Mouse (Mus musculus) hindbrain, embryonic 10.5 days (tissue): ENCODE measurements around the gene Fam111a. TPM values are rescaled to one million over a fixed set of nuclear protein-coding genes. Genes with fewer than 3 reads are reported as not detected.
"Not testable (repeated sequence)": the region's sequence is repeated elsewhere in the genome, so short reads cannot be mapped to it uniquely, and the experiment has no call there.

Experiments
- DNase-seq: peaks from one replicate; pipeline ENCODE4 v3.0.0-alpha.2; 2017; ENCODE audit warnings: low spot score
- H3K27ac ChIP-seq: fragments of 300-500 bp; sonication (generic); 2 replicates; pipeline ENCODE4 v1.5.1; 2016; ENCODE audit warnings: mild to moderate bottlenecking, moderate library complexity
- H3K27me3 ChIP-seq: fragments of 300-500 bp; sonication (generic); 2 replicates; pipeline ENCODE4 v1.6.1; 2016; ENCODE audit warnings: mild to moderate bottlenecking; ENCODE audit not compliant: poor library complexity, insufficient read depth, severe bottlenecking
- H3K36me3 ChIP-seq: fragments of 300-500 bp; sonication (generic); 2 replicates; pipeline ENCODE4 v1.6.1; 2016; ENCODE audit warnings: mild to moderate bottlenecking, moderate library complexity
- H3K4me1 ChIP-seq: fragments of 300-500 bp; sonication (generic); replicated peaks from 2 replicates; pipeline ENCODE4 v1.6.1; 2016; ENCODE audit warnings: mild to moderate bottlenecking
- H3K4me3 ChIP-seq: fragments of 300-500 bp; sonication (generic); 2 replicates; pipeline ENCODE4 v1.5.1; 2016; ENCODE audit warnings: mild to moderate bottlenecking, moderate library complexity
- H3K9me3 ChIP-seq: fragments of 300-500 bp; sonication (generic); 2 replicates; pipeline ENCODE4 v1.6.1; 2016; ENCODE audit warnings: mild to moderate bottlenecking, moderate library complexity
- WGBS: fragments of 180-500 bp; shearing (Covaris S2); methylation state at CpG from one replicate; pipeline ENCODE4 v1.1.7; 2016; 5-methylcytosine and 5-hydroxymethylcytosine counted together
- polyA plus RNA-seq: library from polyadenylated mRNA; unstranded; fragments of >200 nt; fragmentation: Nextera tagmentation; extraction: Ambion mirVana; gene quantifications from 2 replicates; pipeline ENCODE4 v1.2.1, GENCODE M21; 2016

Fam111a gene
- 15.3 and 20.2 TPM in 2 replicates for polyA plus RNA-seq

DNA sequence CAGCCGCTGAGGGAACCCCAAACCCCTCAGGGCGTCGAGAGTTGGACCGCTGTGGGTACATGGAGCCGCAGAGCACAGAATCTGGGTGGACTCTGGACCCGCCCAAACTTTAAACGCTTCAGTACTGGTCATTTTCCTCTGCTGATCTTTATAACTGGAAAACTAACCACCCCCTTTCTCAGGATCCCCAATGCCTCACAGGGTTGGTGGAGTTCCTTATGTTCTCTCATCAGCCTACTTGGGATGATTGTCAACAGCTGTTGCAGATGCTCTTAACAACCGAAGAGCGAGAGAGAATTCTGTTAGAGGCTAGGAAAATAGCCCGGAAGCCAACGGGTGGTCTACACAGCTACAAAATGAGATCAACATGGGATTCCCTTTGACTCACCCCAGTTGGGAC lies at the start of gene Fam111a:
TSS of gene Fam111a (plus strand) at position 301 of the 400 bp plus-strand sequence.
- H3K4me1 ChIP-seq, H3K36me3 ChIP-seq, H3K27me3 ChIP-seq, DNase-seq, H3K9me3 ChIP-seq, H3K4me3 ChIP-seq, H3K27ac ChIP-seq: not testable (repeated sequence)
- WGBS: 93% methylated on average over 11 of the region's 11 CpGs

DNA sequence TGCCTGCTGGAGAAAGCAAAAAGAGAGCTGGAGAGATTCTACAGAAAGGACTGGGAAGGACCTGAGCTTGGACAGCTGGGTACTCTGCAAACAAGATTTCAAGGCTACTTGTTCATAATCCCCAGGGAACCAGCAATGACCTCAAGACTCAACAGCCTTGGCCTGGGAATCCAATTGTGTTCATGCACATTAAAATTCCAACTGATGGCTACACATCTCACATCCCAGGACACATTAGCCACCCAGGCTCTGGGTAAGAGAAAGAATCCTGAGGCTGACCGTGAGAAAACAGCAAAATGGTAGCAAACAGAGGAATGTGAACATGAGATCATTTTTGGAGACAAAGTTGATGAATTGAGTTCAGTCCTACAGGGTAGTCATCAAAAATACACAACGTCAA lies 49.3 kb upstream of the Fam111a start:
- H3K27ac ChIP-seq: peak overlapping the region; percentile 100
- H3K36me3 ChIP-seq: peaks cover 49% of the 10 kb centered on the region
- DNase-seq: no peak
- H3K4me1 ChIP-seq: peaks cover 93% of the 10 kb centered on the region
- no peaks in the 10 kb centered on the region for H3K9me3 ChIP-seq
- WGBS: 66% methylated on average over 2 of the region's 2 CpGs
- no peaks in the 10 kb centered on the region for H3K27me3 ChIP-seq
- peak overlapping the region; percentile 90 for H3K4me3 ChIP-seq

DNA sequence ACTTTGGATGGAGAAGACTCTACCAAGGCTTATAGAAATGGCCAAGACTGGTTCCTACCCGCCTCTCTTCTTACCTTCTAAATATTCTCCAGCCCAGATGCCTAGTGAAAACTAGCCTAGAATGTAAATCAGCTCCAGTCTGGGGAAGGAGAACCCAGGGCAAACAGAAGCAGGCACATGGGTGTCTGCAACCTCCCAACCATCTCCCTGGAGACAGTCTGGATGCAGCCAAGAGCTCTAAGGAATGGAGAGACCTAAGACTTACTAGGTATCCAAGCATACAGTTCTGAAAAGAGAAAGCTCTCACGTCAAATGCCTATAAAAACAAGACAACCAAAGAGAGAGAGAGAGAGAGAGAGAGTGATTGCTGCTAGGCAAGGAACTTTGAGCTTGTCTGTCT lies 47.6 kb upstream of the Fam111a start:
- Histone ChIP-seq H3K27me3 (no peaks in the 10 kb centered on the region), H3K4me3 (peak overlapping the region; percentile 90), H3K36me3 (peaks cover 33% of the 10 kb centered on the region), H3K9me3 (no peaks in the 10 kb centered on the region), H3K4me1 (peaks cover 79% of the 10 kb centered on the region), H3K27ac (peak overlapping the region; percentile 100)
- no peak for DNase-seq
- WGBS: 50% methylated on average over 2 of the region's 2 CpGs

DNA sequence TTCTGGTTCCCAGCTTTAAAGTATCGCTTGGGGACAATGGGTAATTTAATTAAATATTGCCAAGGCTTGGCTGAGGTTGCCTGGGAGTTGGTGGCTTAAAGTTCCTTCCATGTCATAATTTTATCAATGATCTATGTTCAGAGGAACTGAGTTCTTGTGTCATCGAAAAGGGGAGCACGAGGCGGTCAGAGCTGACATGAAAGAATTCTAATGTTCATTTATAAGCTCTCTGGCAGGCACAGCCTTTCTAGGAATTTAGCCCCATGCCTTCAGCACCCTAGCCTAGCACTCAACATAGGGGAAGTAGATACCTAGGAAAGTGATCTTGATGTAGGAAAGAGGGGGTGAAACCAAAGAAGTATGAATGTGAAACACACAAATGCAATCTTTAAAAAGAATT lies 47.2 kb upstream of the Fam111a start:
- DNase-seq: no peak
- peaks cover 32% of the 10 kb centered on the region for H3K36me3 ChIP-seq
- no peaks in the 10 kb centered on the region for H3K9me3 ChIP-seq
- peak overlapping the region; percentile 90 for H3K4me3 ChIP-seq
- 72% methylated on average over 4 of the region's 4 CpGs for WGBS
- H3K27ac ChIP-seq: peak overlapping the region; percentile 100
- H3K4me1 ChIP-seq: peaks cover 75% of the 10 kb centered on the region
- no peaks in the 10 kb centered on the region for H3K27me3 ChIP-seq

DNA sequence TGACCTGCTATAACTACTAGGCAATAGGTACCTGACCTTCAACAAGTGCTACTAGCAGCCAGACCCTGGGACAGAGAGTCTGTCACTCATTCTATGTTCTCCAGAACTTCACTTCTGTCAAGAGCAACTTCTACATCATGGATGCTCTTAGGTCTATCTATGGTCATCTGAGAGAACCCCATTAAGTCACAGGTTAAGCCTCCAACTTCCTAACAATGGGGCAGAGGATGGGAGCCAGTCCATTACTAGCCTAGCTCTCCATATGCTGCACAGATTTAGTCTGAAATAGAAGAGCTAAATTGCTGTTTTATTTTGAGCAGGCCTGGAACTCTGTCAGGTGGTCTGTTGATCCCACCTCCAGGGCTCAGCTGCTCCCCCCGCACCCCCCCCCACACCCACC lies 46.6 kb upstream of the Fam111a start:
- Histone ChIP-seq H3K27me3 (no peaks in the 10 kb centered on the region), H3K4me1 (peaks cover 69% of the 10 kb centered on the region), H3K9me3 (no peaks in the 10 kb centered on the region), H3K27ac (peak overlapping the region; percentile 100), H3K4me3 (peak overlapping the region; percentile 90), H3K36me3 (peaks cover 32% of the 10 kb centered on the region)
- WGBS: 47% methylated on average over 1 of the region's 1 CpGs
- DNase-seq: no peak

DNA sequence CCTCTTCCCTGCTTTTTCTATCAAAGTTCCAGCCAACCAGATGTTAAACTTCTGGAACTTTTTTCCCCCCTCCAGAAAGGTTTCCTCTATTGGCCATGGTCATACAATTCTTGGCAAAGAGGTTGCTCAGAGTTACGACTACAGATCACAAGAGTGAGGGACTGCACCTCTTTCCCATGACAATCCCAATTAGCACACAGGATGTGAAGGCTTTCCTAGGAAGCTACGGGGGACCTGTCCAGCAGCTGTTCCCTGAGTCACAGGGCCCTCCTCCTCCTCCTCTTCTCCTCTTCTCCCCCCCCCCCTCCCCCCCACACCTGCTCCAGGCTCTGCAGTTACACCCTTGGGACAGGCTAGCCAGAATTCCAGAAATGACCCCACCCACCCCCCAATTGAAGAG lies 46.1 kb upstream of the Fam111a start:
- H3K27ac ChIP-seq: peak overlapping the region; percentile 100
- peaks cover 32% of the 10 kb centered on the region for H3K36me3 ChIP-seq
- H3K27me3 ChIP-seq: no peaks in the 10 kb centered on the region
- H3K4me3 ChIP-seq: peak overlapping the region; percentile 90
- WGBS: 9% methylated on average over 2 of the region's 2 CpGs
- no peaks in the 10 kb centered on the region for H3K9me3 ChIP-seq
- DNase-seq: peak; percentile 41
- peaks cover 64% of the 10 kb centered on the region for H3K4me1 ChIP-seq

DNA sequence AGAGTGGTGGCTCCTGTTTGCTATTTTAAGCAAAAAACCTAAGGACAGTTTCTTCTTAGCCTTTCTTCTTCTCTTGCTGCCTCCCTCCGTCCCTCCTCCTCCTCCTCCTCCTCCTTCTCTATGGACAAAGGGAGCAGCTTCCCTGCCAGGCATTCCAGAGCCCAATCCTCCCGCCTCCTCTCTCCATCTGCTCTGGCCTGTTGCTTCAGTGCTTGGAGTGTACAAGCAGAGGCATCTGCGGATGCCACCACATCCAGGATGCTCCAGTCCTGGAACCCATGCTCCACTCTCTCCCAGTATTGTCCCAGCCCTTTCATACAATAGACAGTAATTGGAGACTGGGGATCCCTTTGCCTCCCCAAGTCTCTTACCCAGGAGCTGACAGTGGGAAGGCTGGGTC lies 45.4 kb upstream of the Fam111a start:
- H3K36me3 ChIP-seq: peaks cover 32% of the 10 kb centered on the region
- peaks cover 57% of the 10 kb centered on the region for H3K4me1 ChIP-seq
- H3K27ac ChIP-seq: peak overlapping the region; percentile 100
- no peaks in the 10 kb centered on the region for H3K9me3 ChIP-seq
- WGBS: 0% methylated on average over 3 of the region's 3 CpGs
- H3K27me3 ChIP-seq: no peaks in the 10 kb centered on the region
- DNase-seq: peak; percentile 65
- H3K4me3 ChIP-seq: peak overlapping the region; percentile 90

DNA sequence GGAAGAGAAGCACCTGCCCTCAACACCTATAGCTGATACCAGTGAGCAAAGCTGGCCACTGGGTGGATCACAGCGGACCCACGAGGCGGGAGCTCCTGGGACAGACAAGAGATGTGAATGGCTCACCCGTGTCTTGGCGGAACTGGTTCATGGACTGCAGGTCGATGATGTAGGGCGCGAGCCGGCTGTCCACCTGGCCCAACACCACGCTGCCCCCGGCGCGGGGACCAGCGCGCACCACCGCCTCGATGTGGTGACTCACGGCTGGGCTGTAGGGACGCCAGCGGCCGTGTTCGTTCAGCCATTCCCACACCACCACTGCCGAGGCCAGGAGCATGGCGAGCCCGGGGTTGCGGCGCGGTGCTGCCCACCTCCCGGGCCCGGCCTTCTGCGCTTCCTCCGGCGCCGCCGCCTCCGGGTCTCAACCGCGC lies 44.6 kb upstream of the Fam111a start:
- Histone ChIP-seq H3K4me3 (peak overlapping the region; percentile 90), H3K9me3 (no peaks in the 10 kb centered on the region), H3K4me1 (peaks cover 49% of the 10 kb centered on the region), H3K27ac (peak overlapping the region; percentile 100), H3K36me3 (peaks cover 29% of the 10 kb centered on the region), H3K27me3 (no peaks in the 10 kb centered on the region)
- under 1% methylated on average over 38 of the region's 38 CpGs for WGBS
- peak; percentile 64 for DNase-seq

DNA sequence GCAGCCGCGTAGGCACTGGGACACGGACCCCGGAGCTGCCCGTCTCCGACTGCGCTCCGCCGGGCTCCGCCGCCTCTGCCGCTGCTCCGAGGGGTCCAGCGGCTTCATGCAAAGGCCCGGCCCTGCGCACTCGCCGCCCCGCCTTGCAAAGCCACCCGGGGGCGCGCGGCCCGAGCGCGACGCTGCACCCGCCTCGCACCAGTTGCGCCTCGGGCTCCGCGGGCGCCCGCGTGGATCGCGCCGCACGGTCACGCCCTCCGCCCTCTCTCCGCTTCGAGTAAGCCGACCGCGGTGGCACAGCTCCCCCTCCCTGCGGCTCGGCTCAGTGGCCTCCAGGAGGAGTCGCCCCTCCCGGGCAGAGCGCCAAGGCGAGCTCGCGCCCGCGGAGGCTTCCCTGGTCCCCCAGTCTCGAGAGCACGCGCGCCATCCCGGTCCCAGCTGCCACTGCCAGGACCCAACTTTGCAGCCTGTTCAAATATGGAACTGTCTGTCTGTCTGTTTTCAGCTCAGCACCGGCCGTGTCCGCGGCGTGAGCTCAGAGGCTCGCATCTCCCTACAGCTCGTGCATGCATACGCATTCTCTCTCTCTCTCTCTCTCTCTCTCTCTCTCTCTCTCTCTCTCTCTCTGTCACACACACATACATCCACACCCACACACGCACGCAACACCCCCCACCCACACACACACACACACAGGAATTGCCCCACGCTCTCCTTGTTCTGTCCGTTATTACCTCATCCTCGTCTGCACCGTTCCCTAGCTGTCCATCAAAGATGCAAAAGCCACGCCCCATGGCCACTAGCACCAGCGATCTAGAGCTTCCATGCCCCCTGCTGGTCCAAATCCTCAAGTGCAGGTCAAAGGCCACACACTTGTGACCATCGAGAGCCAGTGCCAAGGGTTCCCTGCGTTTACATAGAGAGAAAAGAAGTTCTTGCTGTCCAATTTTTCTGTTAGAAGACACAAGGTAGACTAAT lies 43.9 kb upstream of the Fam111a start, which contains the start of gene Dtx4:
TSS of gene Dtx4 (minus strand) at position 85 of the 978 bp plus-strand sequence.
- Histone ChIP-seq H3K36me3 (peaks cover 21% of the 10 kb centered on the region), H3K27ac (peak within 1 kb of the TSS; percentile 100), H3K9me3 (no peaks in the 10 kb centered on the region), H3K4me3 (peak within 1 kb of the TSS; percentile 90), H3K4me1 (peaks cover 42% of the 10 kb centered on the region), H3K27me3 (no peaks in the 10 kb centered on the region)
- under 1% methylated on average over 80 of the region's 80 CpGs for WGBS
- peak; percentile 95 for DNase-seq

DNA sequence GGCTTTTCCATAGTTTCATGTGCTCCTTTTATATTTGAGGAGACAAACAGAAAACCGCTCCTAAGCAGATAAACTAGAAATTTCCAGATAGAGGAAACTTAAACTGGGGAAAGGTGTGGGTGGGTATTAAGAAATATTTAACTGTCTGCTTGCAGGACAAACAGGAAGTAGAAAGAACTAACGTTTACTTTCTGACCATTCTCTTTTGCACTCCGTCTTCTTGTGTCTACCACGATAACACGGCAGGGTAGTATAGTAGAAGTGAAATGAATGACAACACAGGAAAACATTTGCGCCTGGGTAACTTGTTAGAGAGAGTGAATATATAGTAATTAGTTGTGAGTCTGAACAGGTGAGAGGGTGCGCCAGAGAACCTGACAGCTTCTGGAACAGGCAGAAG lies 42.8 kb upstream of the Fam111a start:
- Histone ChIP-seq H3K4me3 (no peak overlapping the region), H3K27ac (no peak overlapping the region), H3K4me1 (peaks cover 31% of the 10 kb centered on the region), H3K36me3 (peaks cover 10% of the 10 kb centered on the region), H3K27me3 (no peaks in the 10 kb centered on the region), H3K9me3 (no peaks in the 10 kb centered on the region)
- 91% methylated on average over 7 of the region's 7 CpGs for WGBS
- no peak for DNase-seq

DNA sequence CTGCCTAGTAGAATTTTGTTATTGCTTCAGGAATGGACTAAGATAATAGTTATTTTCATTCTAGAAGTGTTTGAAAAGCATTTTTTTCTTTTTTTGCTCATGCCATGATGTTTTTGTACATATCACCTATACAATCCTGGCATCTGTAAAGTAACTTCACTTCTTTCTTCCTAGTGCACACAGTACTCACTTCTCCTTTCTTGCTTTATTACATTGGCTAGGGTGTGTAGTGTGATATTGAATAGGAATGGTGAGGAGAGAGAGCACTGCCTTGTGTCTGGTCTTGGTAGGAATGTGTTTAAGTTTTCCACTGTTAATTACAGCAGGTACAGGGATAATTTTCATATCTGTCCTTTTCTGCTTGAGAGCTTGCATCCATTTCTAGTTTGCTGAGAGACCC lies 30.9 kb upstream of the Fam111a start:
- no peak for DNase-seq
- Histone ChIP-seq H3K27ac (no peak overlapping the region), H3K4me1 (no peaks in the 10 kb centered on the region), H3K9me3 (no peaks in the 10 kb centered on the region), H3K27me3 (no peaks in the 10 kb centered on the region), H3K4me3 (no peak overlapping the region), H3K36me3 (no peaks in the 10 kb centered on the region)

DNA sequence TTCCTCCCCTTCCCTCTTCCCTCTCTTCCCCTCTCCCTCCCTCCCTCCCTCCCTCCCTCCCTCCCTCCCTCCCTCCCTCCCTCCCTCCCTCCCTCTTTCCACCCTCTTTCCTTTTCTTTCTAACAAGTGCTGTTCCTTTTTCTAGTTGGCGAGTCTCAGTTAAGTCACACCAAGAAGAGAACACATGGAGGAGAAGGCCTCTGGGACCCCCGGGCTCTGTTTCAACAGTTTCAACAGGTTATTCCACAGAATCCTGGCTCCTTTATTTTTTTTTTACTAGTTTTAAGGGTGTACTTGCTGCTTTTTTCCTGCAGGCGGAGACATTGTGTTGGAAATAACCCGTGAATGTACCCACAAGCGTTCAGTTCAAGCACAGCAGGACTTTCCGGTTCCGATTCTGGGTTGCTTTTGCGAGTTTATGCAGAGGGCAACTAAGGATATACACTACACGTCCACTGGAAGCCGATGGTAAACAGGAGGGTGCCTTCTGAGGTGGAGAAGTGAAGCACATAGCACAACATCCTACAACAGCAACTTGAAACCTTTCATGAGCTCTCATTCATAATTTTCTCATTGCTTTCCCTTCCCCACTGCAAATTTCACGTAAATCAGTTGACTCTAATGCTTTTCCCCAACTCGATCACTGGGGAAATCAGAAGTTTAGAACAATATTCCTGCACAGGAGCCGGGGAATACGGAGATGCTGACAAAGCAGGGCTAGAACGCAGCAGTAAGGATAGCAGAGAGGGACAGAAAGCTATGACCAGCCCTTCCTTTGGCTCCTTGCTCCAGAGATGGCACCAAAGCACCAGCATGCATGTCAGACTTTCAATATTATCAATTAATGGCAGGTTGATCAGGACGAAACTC lies 27.6 kb upstream of the Fam111a start:
- Histone ChIP-seq H3K27ac (peak overlapping the region; percentile 87), H3K9me3 (no peaks in the 10 kb centered on the region), H3K4me3 (peak overlapping the region; percentile 59), H3K36me3 (no peaks in the 10 kb centered on the region), H3K27me3 (no peaks in the 10 kb centered on the region), H3K4me1 (no peaks in the 10 kb centered on the region)
- WGBS: 3% methylated on average over 16 of the region's 16 CpGs
- peak; percentile 64 for DNase-seq

DNA sequence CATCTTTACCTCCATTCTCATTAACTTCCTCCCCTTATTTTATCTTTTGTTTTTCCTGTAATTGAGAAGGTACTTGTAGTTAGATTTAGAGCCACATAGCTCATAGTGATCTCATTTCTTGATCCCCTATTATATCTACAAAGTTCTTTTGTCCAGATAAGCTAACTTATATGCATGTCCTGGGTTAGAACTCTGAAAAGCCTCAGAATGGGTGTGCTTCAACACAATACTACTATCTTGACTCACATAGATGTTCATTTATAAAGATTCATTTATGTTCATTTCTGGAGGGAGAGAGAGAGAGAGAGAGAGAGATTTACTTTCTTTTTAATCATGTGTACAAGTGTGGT lies 27.0 kb upstream of the Fam111a start:
- Histone ChIP-seq H3K4me3 (peak overlapping the region; percentile 59), H3K36me3 (no peaks in the 10 kb centered on the region), H3K27me3 (no peaks in the 10 kb centered on the region), H3K27ac (peak overlapping the region; percentile 87; the same call in 1 of the 2 replicates), H3K9me3 (no peaks in the 10 kb centered on the region), H3K4me1 (no peaks in the 10 kb centered on the region)
- no peak for DNase-seq
